Mouse (Mus musculus) heart, embryonic 16.5 days (tissue): ENCODE results near the gene Vasn. TPM values are rescaled to one million over a fixed set of nuclear protein-coding genes. Genes with fewer than 3 reads are reported as not detected.
"Not testable (repeated sequence)": the region's sequence is repeated elsewhere in the genome, so short reads cannot be mapped to it uniquely, and the experiment has no call there.

Source experiments
- ATAC-seq: fragments of 200-750 bp; cut with Nextera tagmentation; replicated peaks from 2 replicates; pipeline ENCODE4 v1.8.0; 2017; ENCODE audit warnings: moderate number of reproducible peaks; ENCODE audit not compliant: insufficient read depth, low FRiP score; ENCODE audit errors: extremely low read depth
- H3K27ac ChIP-seq: fragments of 300-500 bp; sonication (generic); 2 replicates; pipeline ENCODE4 v1.5.1; 2014; ENCODE audit warnings: mild to moderate bottlenecking, low read length, control low read depth, moderate library complexity
- H3K27me3 ChIP-seq: fragments of 300-500 bp; sonication (generic); 2 replicates; pipeline ENCODE4 v1.6.1; 2014; ENCODE audit warnings: low read length, mixed read lengths; ENCODE audit not compliant: control insufficient read depth, insufficient read depth
- H3K36me3 ChIP-seq: fragments of 300-500 bp; sonication (generic); 2 replicates; pipeline ENCODE4 v1.6.1; 2014; ENCODE audit not compliant: control insufficient read depth, insufficient read depth
- H3K4me1 ChIP-seq: fragments of 300-500 bp; sonication (generic); 2 replicates; pipeline ENCODE4 v1.6.1; 2014; ENCODE audit warnings: low read length, mixed read lengths; ENCODE audit not compliant: control insufficient read depth, insufficient read depth
- H3K4me2 ChIP-seq: fragments of 300-500 bp; sonication (generic); 2 replicates; pipeline ENCODE4 v1.6.1; 2014; ENCODE audit warnings: low read depth, mild to moderate bottlenecking, control low read depth, low read length
- H3K4me3 ChIP-seq: fragments of 300-500 bp; sonication (generic); 2 replicates; pipeline ENCODE4 v1.5.1; 2014; ENCODE audit warnings: mild to moderate bottlenecking, control low read depth, low read length
- H3K9ac ChIP-seq: fragments of 300-500 bp; sonication (generic); 2 replicates; pipeline ENCODE4 v1.6.1; 2014; ENCODE audit warnings: low read length, control low read depth
- H3K9me3 ChIP-seq: fragments of 300-500 bp; sonication (generic); replicated peaks from 2 replicates; pipeline ENCODE4 v1.6.1; 2016; ENCODE audit warnings: low read length; ENCODE audit not compliant: control insufficient read depth
- WGBS: fragments of 180-500 bp; shearing (Covaris S2); extraction: QIAGEN DNeasy Blood & Tissue Kit; methylation state at CpG from one replicate; pipeline ENCODE4 v1.1.7; 2014; 5-methylcytosine and 5-hydroxymethylcytosine counted together
- polyA plus RNA-seq: library from polyadenylated mRNA; unstranded; fragments of >200 nt; fragmentation: Nextera tagmentation; extraction: Ambion mirVana; gene quantifications from 2 replicates; pipeline ENCODE4 v1.2.1, GENCODE M21; 2015

Vasn gene
- polyA plus RNA-seq, 1 experiment from 2014 or later: 15.7 TPM

GRCm38 (mm10) chr16:4680922-4681455, 41.2 kb downstream of the Vasn start:
- H3K9me3 ChIP-seq, H3K36me3 ChIP-seq, ATAC-seq, H3K4me3 ChIP-seq, H3K9ac ChIP-seq, H3K27ac ChIP-seq, H3K4me2 ChIP-seq, H3K27me3 ChIP-seq: not testable (repeated sequence)
- peaks cover 25% of the 10 kb centered on the region for H3K4me1 ChIP-seq
- WGBS: 86% methylated on average over 3 of the region's 3 CpGs

GRCm38 (mm10) chr16:4682628-4683179, 43.0 kb downstream of the Vasn start:
- Histone ChIP-seq H3K4me1 (peaks cover 25% of the 10 kb centered on the region), H3K9me3 (no peaks in the 10 kb centered on the region), H3K4me3 (peak overlapping the region; percentile 86; the same call in 1 of the 2 replicates), H3K9ac (peak overlapping the region; percentile 87), H3K27me3 (no peaks in the 10 kb centered on the region), H3K4me2 (peak overlapping the region; percentile 68), H3K36me3 (0 out of 2 replicates have a peak, but pooled peaks cover 4% of the 10 kb centered on the region), H3K27ac (peak overlapping the region; percentile 83; the same call in 1 of the 2 replicates)
- no peak for ATAC-seq
- 78% methylated on average over 4 of the region's 4 CpGs for WGBS

- Histone ChIP-seq H3K36me3 (peaks cover 5% of the 10 kb centered on the region; the same call in 1 of the 2 replicates), H3K4me3 (peak overlapping the region; percentile 86), H3K4me1 (peaks cover 22% of the 10 kb centered on the region), H3K9ac (peak overlapping the region; percentile 87), H3K9me3 (no peaks in the 10 kb centered on the region), H3K27me3 (no peaks in the 10 kb centered on the region), H3K4me2 (peak overlapping the region; percentile 68), H3K27ac (peak overlapping the region; percentile 83)
- 22% methylated on average over 9 of the region's 9 CpGs for WGBS
- ATAC-seq: no peak
These were observed 43.4 kb downstream of the Vasn start for GRCm38 (mm10) chr16:4683193-4683580.

DNA sequence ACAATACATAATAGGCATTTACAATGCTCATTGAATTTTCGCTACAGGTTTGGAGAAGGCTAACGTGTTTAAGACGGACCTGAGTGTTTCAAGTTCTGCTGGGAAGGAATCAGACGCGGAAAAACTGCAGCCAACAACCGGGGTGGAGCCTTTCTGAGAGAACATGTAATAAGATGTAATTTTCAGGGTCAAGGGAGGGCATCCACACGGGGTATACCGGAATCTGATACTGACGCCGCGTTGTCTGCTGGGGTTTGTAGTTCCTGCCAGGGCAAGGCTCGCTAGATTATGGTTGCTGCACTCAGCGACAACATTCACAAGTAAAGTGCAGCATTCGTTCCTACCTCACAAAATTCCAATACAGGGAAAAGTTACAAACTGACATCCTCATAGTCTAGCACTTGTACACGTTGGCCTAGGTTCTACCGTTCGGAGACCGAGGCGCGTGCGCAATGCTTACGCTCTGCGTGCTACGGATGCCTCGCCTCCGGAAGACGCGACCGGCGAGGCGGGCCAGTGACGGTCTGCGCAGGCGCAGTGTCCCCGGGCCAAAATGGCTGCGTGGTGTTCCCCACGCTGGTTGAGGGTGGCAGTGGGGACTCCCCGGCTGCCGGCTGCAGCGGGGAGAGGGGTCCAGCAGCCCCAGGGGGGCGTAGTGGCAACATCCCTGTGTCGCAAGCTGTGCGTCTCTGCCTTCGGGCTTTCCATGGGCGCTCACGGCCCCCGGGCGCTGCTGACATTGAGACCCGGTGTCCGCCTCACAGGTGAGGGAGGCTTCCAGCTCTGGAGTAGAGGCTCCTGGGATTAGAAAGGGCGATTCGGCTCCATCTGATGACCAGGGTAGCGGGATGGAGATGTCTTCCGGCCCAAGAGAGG, 44.1 kb downstream of the Vasn start:
- Histone ChIP-seq H3K27me3 (no peaks in the 10 kb centered on the region), H3K36me3 (peaks cover 8% of the 10 kb centered on the region), H3K4me3 (peak overlapping the region; percentile 86), H3K27ac (peak overlapping the region; percentile 83), H3K4me2 (peak overlapping the region; percentile 87), H3K9ac (peak overlapping the region; percentile 87), H3K9me3 (no peaks in the 10 kb centered on the region), H3K4me1 (peaks cover 18% of the 10 kb centered on the region)
- WGBS: under 1% methylated on average over 54 of the region's 54 CpGs
- ATAC-seq: peak; percentile 80

- Histone ChIP-seq H3K9ac (peak overlapping the region; percentile 87), H3K4me3 (peak overlapping the region; percentile 86), H3K27ac (peak overlapping the region; percentile 61; the same call in 1 of the 2 replicates), H3K9me3 (0 out of 2 replicates have a peak, but pooled peaks cover 2% of the 10 kb centered on the region), H3K4me2 (peak overlapping the region; percentile 87), H3K36me3 (peaks cover 12% of the 10 kb centered on the region), H3K4me1 (peaks cover 15% of the 10 kb centered on the region), H3K27me3 (no peaks in the 10 kb centered on the region)
- ATAC-seq: no peak
- WGBS: 1% methylated on average over 9 of the region's 9 CpGs
These were observed 44.7 kb downstream of the Vasn start for GRCm38 (mm10) chr16:4684457-4684791.

DNA sequence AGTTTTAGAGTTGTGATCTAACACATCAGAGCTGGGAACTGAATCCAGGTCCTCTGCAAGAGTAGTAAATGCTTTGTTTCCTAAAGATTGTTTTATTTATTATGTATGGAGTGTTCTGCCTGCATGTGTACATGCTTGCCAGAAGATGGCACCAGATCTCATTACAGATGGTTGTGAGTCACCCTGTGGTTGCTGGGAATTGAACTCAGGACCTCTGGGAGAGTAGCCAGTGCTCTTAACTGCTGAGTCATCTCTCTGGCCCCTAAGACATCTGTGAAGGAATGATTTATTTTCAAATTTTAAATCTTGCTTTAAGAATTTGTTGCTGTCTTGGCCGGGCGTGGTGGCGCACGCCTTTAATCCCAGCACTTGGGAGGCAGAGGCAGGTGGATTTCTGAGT, 49.6 kb downstream of the Vasn start:
- not testable (repeated sequence) for H3K9me3 ChIP-seq, H3K27ac ChIP-seq, H3K4me2 ChIP-seq, ATAC-seq, H3K9ac ChIP-seq, H3K4me3 ChIP-seq, H3K27me3 ChIP-seq
- Histone ChIP-seq H3K4me1 (peaks cover 11% of the 10 kb centered on the region), H3K36me3 (peaks cover 52% of the 10 kb centered on the region)
- over 99% methylated on average over 4 of the region's 4 CpGs for WGBS

Other genes with a start within 250 kb of the Vasn start
- gene Adcy9, start 219.4 kb upstream of the Vasn start, polyA plus RNA-seq: 1.1 and 1.6 TPM in 2 replicates
- gene Srl, start 98.1 kb upstream of the Vasn start, polyA plus RNA-seq: 280 and 289 TPM in 2 replicates
- 5.6 and 8.1 TPM in 2 replicates for gene Tfap4, start 80.1 kb upstream of the Vasn start, polyA plus RNA-seq
- gene Glis2, start 45.2 kb upstream of the Vasn start, polyA plus RNA-seq: 12.3 and 14.2 TPM in 2 replicates
- 91.2 and 122 TPM in 2 replicates for gene Pam16, start 15.0 kb upstream of the Vasn start, polyA plus RNA-seq
- 87.5 and 88.7 TPM in 2 replicates for gene Dnaja3, start within 50 bp of the Vasn start, polyA plus RNA-seq
- 13.7 TPM in 2 replicates for gene Coro7, start 39.8 kb downstream of the Vasn start, polyA plus RNA-seq
- 29.7 and 29.9 TPM in 2 replicates for gene Nmral1, start 79.4 kb downstream of the Vasn start, polyA plus RNA-seq
- 98.1 and 101 TPM in 2 replicates for gene Hmox2, start 86.4 kb downstream of the Vasn start, polyA plus RNA-seq
- gene Cdip1, start 150.4 kb downstream of the Vasn start, polyA plus RNA-seq: 119 and 136 TPM in 2 replicates
- gene 4930562C15Rik, start 195.5 kb downstream of the Vasn start, polyA plus RNA-seq: 0.26 and 0.49 TPM in 2 replicates
- 25.6 and 27.3 TPM in 2 replicates for gene Ubald1, start 240.4 kb downstream of the Vasn start, polyA plus RNA-seq
- gene Mgrn1, start 246.3 kb downstream of the Vasn start, polyA plus RNA-seq: 128 and 132 TPM in 2 replicates